In genomic region chrX:160765389-160766232, GRCm38 (mm10) we compare ENCODE assay signal across 8 mouse cellular contexts. TPM values are rescaled to one million over a fixed set of nuclear protein-coding genes. Genes with fewer than 3 reads are reported as not detected.
DNase-seq lines count a peak whose midpoint lies in the region; ATAC-seq lines count a peak whose summit lies in the region.

No protein-coding gene starts in this region.

- peak; percentile 94 for ATAC-seq in megakaryocyte, adult 5-6 weeks (ENCODE audit: poor library complexity, severe bottlenecking)

- DNase-seq in adrenal gland, adult (ENCODE audit: inconsistent age in 2 of 2, low spot score in 1 of 2) = peak; percentile 92 to 98
- DNase-seq in embryo, embryonic 10 days (ENCODE audit: low spot score) = peak; percentile 84
- peak; percentile 89 for DNase-seq in gastrocnemius, postnatal 10 days
- DNase-seq in induced T-regulatory cell, adult 2 months (ENCODE audit: low read depth) = peak; percentile 93
- peak; percentile 77 to 99 for DNase-seq in left cerebral cortex, adult 8-10 months (ENCODE audit: low spot score in 2 of 2)
- DNase-seq in right cerebral cortex, adult 18-20 months = peak; percentile 89
- DNase-seq in urinary bladder, postnatal 10 days (ENCODE audit: low spot score) = peak; percentile 70

RNA-seq across cellular contexts. Expression of gene Rs1, which starts 2.2 kb away (rescaled TPM):
- under 1 TPM in 1 of 2 experiments, not detected in 1; 0.12 TPM for total RNA-seq in gastrocnemius, postnatal 10 days (2021)
- under 1 TPM in 3 of 4 experiments, not detected in 1; 0.06 to 0.64 (median 0.21) TPM for total RNA-seq in left cerebral cortex, adult 8-10 months (2022)
- total RNA-seq in megakaryocyte, adult 5-6 weeks (2015) = 0.20 TPM in 1 of 2 replicates, not detected in the other
- 0.41 TPM in 1 of 2 replicates, not detected in the other for total RNA-seq in megakaryocyte, adult 5-6 weeks (2017)

RNA-seq across cellular contexts. Expression of gene Ppef1, which starts 30.0 kb away (rescaled TPM):
- not detected for total RNA-seq in gastrocnemius, postnatal 10 days (2021)
- 1 to 10 TPM in 1 of 4 experiments, under 1 TPM in 3; 0.38 to 1.2 (median 0.55) TPM for total RNA-seq in left cerebral cortex, adult 8-10 months (2022)
- 0.25 TPM in 2 replicates for total RNA-seq in megakaryocyte, adult 5-6 weeks (2015)
- total RNA-seq in megakaryocyte, adult 5-6 weeks (2017) = 0.51 TPM in 1 of 2 replicates, not detected in the other

Comparison
In these comparisons a context has a peak if more than half of its experiments do, and no peak if none do; other contexts are left out.
1. Peak in every context shown above with its lines: DNase-seq and ATAC-seq.